Mouse (Mus musculus) gastrocnemius, postnatal 36 days (tissue): ENCODE results near the gene Ndufs2. TPM values are rescaled to one million over a fixed set of nuclear protein-coding genes. Genes with fewer than 3 reads are reported as not detected.
"Not testable (repeated sequence)": the region's sequence is repeated elsewhere in the genome, so short reads cannot be mapped to it uniquely, and the experiment has no call there.

Experiments used
- DNase-seq, 2 experiments: peaks; one replicate each; pipeline ENCODE4 v3.0.0; 2022
- intact Hi-C: fragments of 180-260 bp; cut with DNase I; formaldehyde crosslinking; loops from one replicate; pipeline ENCODE4 v1.15.1; 2025
- total RNA-seq, 2 experiments: library from RNA; stranded (reverse); gene quantifications; 2 replicates each; pipeline ENCODE4 v1.2.3; 2021

Ndufs2 gene
- total RNA-seq, 2 experiments from 2014 or later, result 874 to 989 TPM

DNA sequence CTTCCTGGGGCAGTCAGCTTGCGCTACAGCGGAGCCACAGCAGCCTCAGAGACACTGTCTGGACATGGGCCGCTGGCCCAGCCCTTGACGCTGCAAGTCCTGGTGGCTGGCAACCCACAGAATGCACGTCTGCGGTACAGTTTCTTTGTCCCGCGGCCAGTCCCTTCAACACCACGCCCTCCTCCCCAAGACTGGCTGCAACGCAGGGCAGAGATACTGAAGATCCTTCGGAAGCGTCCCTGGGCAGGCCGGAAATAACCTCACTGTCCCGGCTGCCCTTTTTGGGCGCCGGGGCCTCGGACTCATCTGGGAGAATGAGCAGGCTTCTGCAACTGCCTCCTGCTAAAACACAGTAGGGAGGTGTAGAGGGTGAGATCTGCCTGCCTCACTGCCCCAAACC lies 7.7 kb upstream of the Ndufs2 start:
- intact Hi-C loops, result loop anchor here (5.0 kb wide), 1 partner anchor 142 kb away; no protein-coding TSS in a partner anchor
- DNase-seq, result no peak

DNA sequence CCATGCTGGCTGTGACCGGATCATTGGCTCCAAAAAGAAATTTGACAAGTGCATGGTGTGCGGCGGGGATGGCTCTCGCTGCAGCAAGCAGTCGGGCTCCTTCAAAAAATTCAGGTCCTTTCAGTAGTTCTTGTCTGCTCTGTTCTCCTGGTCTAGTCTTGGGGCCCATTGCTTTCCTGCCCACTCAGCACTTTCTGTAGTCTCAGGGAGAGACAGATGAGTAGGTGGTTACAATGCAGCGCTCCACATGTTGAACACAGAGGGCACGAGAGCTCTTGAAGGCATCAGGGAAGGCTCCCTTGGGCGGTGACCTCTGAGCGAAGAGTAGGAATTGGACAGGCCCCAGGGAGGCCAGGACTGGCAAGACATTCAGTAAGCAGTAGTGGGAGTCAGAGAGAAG lies 6.6 kb upstream of the Ndufs2 start:
- intact Hi-C loops, result loop anchor here (5.0 kb wide), 1 partner anchor 140 kb away; no protein-coding TSS in a partner anchor
- no peak for DNase-seq

DNA sequence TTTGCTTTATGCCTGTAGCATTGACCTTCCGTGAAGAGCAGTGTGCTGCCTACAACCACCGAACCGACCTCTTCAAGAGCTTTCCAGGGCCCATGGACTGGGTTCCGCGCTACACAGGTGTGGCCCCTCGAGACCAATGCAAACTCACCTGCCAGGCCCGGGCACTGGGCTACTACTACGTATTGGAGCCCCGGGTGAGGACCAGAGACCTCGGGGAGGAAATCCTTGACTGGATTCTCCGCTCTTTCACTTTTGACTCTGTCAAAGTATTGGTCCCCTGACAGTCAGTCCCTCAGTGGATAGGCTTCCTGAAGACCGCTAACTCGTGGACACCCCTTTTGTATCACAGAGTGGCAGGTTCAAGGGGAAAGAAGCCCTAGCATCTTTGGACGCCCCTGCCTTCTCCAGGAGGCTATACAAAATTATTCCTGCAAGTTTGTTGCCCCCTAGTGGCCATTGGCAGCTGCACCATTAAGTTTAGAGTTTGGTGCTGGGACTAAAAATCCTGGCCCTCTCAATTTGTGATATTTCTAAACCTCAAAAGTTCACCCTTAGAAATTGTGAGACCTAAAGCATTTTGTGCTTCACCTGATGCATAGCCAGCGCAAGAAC lies 5.9 kb upstream of the Ndufs2 start:
- intact Hi-C loops, result loop anchor here (5.0 kb wide), 1 partner anchor 140 kb away; no protein-coding TSS in a partner anchor
- DNase-seq, result peak; percentile 44 to 55

DNA sequence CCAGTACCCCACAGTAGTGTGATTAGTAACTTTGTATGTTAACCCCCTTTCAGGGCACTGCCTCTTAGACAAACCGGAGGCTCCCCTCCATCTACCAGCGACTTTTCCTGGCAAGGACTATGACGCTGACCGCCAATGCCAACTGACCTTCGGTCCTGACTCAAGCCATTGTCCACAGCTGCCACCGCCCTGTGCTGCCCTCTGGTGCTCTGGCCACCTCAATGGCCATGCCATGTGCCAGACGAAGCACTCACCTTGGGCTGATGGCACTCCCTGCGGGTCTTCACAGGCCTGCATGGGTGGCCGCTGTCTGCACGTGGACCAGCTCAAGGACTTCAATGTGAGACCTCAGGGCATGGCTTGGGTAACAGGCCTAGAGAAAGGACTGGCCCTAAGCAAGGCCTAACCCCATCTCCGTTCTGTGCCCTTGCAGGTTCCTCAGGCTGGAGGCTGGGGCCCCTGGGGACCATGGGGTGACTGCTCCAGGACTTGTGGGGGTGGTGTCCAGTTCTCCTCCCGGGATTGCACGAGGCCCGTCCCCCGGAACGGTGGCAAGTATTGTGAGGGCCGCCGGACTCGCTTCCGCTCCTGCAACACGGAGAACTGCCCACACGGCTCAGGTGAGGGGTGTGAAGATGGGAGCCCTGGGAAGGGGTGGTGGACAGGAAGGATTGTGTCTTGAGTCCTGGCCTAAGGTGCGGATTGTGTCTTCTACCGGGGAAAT lies 5.1 kb upstream of the Ndufs2 start:
- intact Hi-C loops, result loop anchor here (5.0 kb wide), 1 partner anchor 139 kb away; no protein-coding TSS in a partner anchor
- no peak for DNase-seq

DNA sequence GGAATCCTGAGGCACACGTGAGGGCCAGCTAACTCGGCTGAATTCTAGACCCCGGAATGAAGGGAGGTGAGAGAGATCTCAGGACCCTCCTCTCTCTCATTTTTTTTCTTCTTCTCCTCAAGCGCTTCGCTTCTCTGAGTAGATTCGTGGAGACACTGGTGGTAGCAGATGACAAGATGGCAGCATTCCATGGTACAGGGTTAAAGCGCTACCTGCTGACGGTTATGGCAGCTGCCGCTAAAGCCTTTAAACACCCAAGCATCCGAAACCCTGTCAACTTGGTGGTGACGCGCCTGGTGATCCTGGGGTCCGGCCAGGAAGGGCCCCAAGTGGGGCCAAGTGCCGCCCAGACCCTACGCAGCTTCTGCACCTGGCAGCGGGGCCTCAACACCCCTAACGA lies 1.2 kb upstream of the Ndufs2 start:
- intact Hi-C loops, result no loop called here
- no peak for DNase-seq

DNA sequence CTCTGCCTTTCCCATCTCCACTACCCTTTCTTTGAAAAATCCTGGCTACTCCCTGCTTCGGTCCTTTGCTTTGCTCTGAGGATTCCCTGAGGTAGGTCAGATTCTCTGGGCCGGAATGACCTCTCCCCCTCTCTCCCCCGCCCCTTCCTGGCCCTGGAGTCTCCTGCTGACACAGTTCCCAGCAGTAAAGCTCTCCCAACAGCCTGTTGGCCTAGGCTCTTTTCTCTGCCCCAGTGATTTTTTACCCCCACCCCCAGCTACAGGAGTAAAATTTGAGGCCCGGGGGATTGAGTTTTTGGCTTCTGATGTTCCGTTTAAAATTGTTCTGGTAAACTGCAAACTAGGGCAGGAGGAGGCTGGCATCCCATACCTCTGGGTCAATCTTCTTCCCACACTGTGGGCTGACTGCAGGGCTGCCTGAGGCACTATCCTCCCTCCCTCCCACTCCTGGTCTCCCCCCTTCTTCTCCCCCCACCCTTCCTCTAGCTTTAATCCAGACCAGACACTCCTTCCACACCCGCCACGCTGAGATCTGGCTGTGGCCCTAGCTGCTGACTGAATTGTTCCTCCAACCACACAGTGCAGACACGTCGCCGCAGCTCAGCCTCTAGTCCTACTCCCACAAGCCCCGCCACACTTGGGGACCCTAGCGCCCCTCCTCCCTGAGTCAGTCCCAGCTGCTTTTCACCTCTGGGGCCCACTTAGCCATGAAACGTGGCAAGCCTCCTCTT lies 571 bp upstream of the Ndufs2 start:
- DNase-seq, result no peak
- intact Hi-C loops, result no loop called here

DNA sequence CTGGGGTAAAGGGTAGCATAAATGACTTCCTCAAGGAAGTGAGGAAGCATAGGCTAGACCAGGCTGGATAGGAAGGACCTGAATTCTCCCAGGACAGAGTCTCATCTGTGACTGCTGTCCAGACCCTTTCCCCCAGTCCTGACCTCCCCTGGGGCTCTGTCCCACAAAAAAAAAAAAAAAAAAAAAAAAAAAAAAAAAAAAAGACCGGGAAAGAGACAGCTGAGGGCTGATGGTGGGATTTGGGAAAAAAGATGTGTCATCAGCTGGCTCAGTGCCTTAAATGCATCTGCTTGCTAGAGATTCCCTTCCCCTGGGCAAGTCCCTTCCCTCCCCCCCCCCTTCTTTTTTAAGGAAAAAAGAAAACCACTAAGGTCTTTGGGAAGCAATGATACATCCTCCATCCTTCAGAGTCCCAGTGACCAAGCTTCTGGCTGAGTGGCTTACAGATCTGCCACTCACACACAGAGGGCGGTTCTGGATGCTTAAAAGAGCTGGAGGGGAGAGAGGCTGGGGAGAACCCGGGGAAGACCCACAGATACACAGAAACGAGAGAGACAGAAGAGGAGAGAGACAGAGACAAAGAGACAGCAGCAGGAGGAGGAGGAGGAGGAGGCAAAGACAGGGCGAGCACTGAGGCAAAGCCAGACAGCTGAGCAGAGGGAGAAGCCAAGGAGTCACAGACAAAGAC lies 1.1 kb downstream of the Ndufs2 start, which contains the start of gene Adamts4:
Adamts4 (plus strand) TSS at position 509 of the 688 bp plus-strand sequence.
- intact Hi-C loops, result no loop called here
- peak in 1 of 2 experiments; percentile 37 for DNase-seq

DNA sequence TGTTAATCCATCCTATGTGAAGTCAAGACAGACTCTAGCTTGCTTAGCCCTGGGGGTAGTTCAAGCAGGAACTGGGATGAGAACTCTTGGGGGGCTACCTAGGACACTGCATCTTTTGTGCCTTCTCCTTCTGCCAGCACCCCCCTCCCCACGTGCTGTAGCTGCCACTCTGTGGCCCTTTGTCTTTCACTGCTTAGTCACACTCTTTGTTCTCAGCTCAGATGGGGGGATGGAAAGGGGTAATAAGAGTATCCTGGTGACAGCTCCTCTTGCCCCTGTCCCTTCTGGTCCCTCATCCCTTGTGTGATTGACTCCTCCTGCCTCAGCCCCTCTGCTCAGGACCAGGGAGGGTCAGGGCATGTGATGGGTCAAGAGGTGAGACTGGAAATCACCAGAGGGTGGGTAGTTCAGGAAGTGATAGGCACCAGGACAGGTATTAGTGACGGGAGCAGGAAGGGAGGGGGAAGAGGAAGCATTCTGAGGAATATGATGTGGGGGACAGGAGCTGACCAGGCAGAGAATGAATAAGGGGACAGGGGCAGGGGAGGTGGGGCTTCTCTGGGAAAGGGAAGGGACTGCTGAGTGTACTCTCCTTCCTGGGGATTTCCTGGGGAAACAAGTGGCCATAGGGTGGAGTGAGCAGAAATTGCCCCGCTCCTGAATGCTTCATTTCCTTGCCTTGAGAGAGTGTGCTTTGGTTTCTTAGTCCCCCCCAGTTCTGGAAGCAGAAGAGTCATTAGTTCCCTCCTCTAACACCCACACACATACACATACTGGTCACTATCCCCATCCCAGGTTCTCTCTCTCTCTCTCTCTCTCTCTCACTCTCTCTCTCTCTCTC lies 2.6 kb downstream of the Ndufs2 start:
- intact Hi-C loops, result no loop called here
- DNase-seq, result no peak

DNA sequence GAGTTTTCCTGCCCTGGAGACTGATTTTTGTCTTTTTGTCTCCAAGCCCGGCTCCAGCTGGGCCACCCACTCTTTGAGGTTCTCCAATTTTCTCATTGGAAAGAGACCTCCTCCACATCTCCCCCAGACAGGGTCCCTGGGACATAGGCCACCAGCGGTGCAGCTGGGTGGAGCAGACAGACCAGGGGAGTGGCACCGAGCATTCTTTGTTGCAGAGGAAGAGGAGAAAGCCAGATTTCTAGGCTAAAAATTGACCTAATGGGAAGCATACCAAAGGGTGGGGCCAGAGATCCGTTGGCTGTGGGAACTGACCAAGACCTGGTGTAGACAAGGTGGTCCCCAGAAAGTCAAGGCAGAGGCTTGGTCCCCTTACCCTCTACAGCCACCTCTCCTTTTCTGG lies 3.3 kb downstream of the Ndufs2 start:
- no peak for DNase-seq
- intact Hi-C loops, result loop anchor here (2.0 kb wide), 1 partner anchor 25 kb away; the partner anchor contains the start of gene Tomm40l

DNA sequence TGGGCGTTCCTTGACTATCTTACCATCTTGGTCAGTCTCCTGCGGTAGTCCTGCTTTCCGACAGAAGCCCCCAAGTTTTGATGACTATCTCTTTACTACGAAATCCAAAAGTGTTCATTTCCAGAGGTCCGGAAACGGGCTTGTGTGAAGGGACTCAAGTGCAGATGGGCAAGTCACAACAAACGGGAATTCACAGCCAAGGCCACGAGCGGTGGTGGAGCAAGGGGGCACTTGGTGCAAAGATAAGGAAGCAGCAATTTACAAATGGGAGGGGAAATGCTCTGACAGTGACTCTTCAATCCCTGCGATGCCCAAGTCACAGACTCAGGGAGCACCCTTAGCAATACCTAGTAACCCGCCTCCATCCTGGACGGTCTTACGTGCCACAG lies 3.7 kb downstream of the Ndufs2 start:
- DNase-seq, result no peak
- intact Hi-C loops, result loop anchor here (2.0 kb wide), 1 partner anchor 25 kb away; the partner anchor contains the start of gene Tomm40l

DNA sequence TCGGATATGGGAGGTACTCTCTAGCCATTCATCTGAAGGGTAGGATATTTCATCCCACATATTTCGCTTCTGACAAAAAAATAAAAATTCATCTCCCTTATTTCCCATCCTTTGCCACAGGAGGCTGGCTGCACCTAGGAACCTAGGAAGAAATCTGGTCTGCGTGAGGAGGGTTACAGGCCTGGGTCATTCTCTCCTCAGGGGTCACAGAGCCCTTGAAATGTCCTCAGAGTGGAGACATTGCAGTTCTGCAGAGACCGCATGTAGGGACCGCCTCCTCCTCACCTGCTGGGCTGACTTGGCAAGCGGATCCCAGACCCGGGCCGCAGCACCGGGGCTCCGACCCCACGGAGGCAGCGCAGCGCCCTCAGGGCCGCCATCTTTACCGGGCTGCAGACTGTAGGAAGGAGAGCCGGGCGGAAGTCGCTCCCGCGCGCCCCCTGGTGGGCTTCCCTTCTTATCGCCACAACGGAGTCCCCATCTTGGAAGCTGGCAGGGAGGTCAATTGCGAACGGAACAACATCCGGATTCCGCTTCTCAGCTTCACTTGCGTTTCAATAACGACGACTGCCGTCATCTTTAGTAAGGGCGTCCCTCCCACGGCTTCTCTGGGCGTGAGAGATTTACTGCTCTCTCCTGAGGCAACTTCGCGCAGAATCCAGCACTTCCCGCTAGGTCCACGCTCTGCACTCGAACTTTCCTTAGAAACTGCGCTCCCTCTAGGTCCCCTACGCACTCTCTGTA lies 4.3 kb downstream of the Ndufs2 start:
- intact Hi-C loops, result loop anchor here (2.0 kb wide), 1 partner anchor 24 kb away; the partner anchor contains the start of gene Tomm40l
- peak; percentile 95 to 96 for DNase-seq

DNA sequence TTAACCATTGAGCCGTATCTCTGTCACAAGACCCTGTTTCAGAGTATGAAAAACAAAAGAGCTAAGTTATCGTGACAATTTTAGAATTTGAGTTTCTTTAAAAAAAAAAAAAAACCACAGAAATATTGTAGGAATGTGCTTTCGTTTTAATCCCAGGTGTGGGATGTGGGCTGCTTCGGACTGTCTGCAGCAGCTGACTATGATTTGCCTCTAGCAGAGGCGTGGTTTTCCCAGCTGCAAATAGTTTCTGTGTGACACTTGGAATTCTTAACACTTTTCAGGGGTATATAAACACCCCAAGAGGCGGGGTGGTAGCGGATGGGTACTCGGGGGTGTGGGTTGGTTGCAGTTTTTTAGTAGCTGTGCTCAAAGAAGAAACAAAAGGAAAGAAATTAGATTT lies 5.8 kb downstream of the Ndufs2 start:
- intact Hi-C loops, result no loop called here
- DNase-seq, result no peak

DNA sequence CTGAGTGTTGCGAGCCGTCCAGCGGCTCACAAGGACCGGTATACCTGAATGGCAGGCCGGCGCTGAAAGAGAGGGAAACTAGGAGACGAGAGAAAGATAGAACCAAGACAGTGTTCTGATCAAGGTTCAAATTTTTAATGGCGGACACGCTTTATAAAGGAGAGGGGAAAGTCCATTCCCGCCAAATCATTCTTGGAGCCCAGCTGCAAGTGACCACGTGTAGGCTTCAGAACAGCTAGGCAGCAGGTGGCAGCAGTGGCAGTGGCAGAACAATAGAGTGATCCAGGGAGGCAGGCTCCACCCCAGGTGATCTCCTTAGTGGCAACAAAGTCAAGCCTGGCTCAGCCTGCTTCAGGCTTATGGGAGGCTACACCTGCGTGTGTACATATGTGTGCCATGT lies 9.2 kb downstream of the Ndufs2 start:
- intact Hi-C loops, DNase-seq: not testable (repeated sequence)

DNA sequence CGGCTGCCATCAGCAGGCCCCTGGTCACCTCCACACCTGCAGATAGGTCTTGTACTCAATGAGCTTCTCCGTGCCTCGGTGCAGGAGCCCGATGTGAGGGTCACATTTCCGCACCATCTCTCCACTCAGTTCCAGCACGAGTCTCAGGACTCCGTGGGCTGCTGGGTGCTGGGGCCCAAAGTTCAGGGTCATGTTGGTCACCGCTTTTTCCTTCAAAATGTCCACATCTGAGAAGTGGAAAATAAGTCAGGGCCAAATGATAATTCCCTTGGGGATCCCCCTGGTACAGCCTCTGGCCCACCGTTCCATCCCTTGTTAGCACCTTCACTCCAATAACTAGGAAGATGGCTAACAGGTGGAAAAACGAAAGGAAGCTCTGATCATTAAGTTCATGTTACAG lies 10.3 kb downstream of the Ndufs2 start:
- intact Hi-C loops, result no loop called here
- DNase-seq, result no peak

DNA sequence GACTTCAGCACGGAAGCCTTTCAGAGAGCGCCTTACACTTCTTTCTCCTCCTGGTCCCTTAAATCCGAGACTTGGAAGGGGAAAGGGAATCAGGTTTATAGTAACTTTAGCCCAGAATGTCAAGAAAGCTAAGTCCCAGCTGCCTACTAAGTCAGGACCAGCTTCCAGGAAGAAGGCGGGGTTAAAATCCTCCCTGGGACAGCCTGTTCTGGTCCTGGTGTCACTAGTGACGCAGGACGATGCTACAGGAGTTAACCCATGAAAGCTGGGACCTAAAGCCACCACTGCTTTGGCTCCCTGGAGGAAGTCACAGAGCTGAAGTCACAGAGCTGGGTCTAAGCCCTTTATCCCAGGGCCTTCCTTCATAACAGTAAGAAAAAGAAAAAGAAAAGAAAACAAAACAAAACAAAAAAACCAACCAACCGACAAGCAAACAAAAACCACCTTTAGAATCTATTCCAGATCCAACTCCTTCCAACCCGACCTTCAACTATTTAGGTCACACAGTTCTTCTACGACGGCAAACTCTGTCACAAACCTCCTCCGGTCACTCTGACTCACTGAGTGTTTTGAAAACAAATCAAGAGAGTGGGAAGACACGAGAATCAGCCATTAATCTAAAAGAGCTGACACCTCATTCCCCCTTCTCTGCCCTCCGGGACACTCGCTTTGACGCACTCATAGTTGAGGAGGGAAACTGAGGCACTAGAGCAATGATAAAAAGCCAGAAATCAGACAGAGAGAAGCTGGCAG lies 11.0 kb downstream of the Ndufs2 start:
- intact Hi-C loops, result no loop called here
- peak in 1 of 2 experiments; percentile 63 for DNase-seq

DNA sequence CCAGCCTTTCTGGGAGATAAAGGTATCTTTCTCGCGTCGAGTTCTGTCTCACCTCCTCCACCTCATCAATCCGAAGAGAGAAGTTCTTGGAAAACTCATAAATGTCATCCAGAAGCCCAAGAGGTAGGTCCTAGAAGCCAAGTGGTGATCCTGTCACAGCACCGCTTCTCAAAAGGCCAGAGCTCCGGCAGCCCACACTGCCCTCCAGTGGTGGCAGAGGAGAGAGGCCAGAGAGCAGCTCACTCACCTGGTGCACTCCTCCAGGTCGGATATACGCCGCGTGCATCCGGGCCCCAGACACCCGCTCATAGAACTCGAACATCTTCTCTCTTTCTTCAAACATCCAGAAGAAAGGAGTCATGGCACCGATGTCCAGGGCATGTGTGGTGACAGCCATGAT lies 12.7 kb downstream of the Ndufs2 start:
- peak in 1 of 2 experiments; percentile 41 for DNase-seq
- intact Hi-C loops, result no loop called here

DNA sequence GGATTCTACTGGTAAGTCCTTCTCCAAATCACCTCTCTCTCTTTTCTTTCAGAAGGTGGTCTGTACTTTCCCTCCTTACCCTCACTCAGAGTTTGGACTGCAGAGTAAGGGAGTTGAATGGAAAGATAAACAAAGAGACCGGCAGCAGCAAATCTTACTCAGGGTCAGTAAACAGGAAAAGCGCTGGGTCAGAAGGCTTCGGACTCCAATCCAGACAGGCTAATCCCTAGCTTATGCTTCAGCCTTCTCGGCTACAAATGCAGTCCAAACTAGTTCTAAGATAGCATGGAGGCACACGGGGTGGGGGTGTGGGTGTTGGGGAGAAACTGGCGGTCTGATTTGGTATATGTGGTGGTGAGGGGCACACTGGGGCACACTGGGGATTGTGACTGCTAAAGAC lies 13.8 kb downstream of the Ndufs2 start:
- DNase-seq, result no peak
- intact Hi-C loops, result no loop called here

DNA sequence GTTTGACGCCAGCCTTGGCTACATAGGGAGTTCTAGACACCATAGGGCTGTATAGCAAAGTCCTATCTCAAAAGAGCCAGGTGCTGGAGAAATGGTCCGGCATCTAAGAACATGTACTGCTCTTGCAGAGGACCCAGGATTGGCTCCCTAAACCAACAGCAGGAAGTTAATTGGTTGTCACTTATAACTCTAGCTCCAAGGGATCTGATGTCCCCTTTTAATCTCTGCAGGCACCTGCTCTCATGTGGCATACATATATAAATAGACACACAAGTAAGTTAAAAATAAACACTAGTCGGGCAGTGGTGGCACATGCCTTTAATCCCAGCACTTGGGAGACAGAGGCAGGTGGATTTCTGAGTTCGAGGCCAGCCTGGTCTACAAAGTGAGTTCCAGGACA lies 15.4 kb downstream of the Ndufs2 start:
- no peak for DNase-seq
- intact Hi-C loops, result no loop called here
